Mouse (Mus musculus) natural killer cell, adult 2 months (primary cell): Measurements from ENCODE around the gene Edil3.
"Not testable (repeated sequence)": the region's sequence is repeated elsewhere in the genome, so short reads cannot be mapped to it uniquely, and the experiment has no call there.

ENCODE experiments used
- DNase-seq, 2 experiments: peaks; one replicate each; pipeline ENCODE4 v3.0.0; 2022; ENCODE audit warnings: low spot score in 2 of 2

The Edil3 gene

GRCm38 (mm10) chr13:88972355-88972754 is 151.1 kb downstream of the Edil3 start:
- no peak for DNase-seq

DNA sequence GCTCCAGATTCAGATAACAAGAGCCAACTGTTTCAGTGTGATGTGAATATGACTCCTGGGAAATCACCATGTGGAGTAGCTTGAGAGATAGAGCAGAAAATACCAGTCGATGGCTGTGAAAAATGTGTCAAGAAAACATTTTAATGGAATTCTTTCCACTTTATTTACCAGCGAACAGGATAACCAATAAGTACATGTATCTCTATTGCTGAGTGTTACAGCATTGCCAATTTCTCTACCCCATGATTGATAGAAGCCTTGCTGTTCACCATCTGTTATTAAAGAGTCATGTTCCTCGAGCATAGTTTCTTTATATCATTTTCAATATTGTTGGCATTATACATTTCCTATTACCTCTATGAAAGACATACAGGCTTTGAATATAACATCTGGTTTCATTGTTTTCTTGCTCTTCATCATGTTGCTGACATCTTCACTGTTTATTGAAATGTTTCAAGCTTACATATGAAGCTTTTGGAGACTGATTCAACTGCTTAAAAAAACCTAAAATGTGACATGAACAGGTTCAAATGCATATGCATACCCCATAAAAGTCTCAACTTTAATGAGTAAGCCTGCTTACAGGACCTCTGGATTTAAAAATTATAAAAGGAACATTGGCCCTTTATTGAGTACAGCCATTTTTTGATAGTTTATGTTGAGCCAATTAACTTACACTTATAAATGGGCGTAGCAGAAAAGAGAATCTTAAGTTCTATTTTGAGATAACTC is 186.6 kb downstream of the Edil3 start:
- no peak for DNase-seq

DNA sequence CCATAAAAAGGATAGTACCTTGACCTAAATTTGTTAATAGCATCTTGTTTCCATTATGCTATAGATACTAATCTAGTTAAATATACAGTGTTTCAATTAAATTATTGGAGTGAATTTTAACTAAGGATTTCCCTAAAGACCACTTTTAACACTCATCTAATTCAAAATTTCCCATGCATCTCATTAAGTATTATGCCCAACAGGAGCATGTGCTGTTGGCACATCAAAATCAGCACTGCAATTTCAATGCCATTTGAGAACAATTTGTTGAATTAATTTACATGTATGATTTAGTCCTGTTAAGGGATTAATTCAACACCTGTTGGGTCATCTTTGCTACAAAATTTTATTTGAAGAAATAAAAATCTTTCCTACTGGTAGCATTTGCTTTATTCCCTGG is 191.2 kb downstream of the Edil3 start:
- DNase-seq, result no peak

GRCm38 (mm10) chr13:89029817-89030539 is 208.7 kb downstream of the Edil3 start:
- DNase-seq, result no peak

- DNase-seq, result no peak
Observed at GRCm38 (mm10) chr13:89035711-89036110, 214.4 kb downstream of the Edil3 start.

DNA sequence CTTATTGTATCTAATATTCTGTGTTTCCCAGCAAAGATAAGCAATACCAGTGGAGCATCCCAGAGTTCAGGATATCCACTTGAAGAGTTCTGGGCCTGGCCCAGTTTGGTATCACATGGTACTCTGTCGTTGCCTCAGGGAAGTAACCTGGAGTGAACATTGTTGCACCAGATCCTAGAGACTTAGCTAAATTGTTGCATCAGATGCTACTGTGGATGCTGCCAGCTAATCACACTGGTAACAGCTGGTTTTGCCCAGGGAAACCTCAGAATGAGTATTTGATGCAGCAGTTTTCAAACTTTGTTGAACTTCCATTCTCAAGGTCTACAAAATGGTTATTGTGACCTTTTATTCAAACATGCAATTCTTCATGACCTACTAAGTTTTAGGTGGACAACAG is 220.2 kb downstream of the Edil3 start:
- no peak for DNase-seq

GRCm38 (mm10) chr13:89070132-89070531 is 248.9 kb downstream of the Edil3 start:
- not testable (repeated sequence) for DNase-seq

DNA sequence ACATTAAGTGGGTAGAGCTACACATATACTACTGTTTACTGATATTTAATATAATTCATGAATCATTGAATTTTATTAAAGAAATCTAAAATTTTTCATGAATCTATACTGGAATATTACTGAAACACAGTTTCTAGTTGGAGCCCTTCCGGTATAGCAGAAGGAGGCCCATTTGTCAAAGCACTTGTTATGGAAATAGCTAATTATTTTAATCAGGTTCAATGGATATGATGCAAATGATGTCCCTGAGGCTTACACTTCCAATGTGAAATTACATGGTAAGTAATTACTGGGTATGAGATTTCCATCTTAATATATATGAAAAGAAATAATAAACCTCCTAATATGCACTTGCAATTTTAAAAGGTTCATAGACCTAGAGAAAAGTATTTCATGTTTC is 254.9 kb downstream of the Edil3 start:
- DNase-seq, result no peak

DNA sequence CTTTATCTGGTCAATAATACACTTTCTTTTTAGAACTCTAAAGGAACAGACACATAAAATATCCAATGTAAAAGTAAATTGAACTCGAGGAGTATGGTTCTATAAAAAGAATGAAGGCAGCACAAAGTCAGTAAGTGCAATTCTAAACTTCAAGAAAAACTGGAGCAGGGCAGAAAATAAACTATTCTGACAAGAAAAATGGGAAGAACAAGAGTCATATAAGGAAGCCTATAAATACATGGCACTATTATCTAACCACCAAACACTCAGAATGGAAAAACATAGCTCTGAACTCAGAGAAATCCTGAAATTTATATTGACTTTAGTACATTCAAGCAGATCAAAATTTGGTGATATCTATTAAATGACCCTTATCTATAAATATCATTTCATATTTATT is 284.6 kb downstream of the Edil3 start:
- DNase-seq, result no peak

GRCm38 (mm10) chr13:89117551-89117950 is 296.3 kb downstream of the Edil3 start:
- no peak for DNase-seq

DNA sequence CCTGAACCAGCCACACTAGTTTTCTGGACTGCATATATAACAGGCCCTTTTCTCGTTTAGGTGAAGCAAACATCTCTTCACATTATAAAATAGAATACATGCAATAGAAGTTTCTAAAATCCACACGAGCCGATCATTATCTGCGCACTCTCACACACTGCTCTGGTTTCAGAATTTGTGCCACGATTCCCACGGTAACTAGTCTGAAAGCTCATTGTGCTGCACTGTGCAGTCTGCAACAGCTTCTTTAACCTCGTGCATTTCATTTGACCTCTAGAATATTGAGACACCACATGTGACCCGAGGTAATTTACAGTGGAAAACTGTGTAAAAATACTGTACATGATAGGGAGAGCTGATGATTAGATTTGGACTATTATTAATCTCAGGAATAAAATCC is 298.5 kb downstream of the Edil3 start:
- DNase-seq, result no peak

DNA sequence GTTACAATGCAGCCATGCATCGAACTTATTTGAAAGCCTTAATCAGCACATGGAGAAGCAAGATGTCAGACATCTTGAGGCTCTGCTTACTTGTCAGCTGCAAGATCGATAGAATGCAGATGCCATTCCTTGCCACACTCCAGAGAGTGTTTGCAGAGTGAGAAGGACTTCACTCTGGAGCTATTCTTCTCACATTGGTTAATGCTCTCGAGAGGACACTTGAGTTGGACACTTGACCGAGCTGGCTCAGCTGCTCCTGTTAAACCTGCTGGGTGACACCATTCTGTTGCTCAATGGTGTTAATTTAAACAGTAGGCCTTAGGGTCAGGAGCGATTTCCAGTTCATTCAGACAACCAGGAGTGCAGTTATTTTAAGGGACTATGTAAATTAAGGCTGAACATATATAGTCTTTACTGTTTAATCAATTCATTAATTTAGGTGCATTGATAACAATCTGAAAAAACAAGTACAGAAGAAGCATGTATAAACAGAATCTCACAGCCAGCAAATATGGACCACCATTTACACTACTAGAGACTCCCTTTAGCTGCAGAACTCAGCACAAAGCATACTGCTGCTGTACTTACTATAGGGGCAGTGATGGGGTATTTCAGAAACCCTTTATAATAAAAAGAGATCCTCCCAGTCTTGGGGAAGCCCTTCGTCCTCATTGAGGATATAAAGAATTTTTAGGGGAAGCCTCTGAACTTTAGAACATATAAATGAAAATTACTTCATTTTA is 301.4 kb downstream of the Edil3 start:
- no peak for DNase-seq

GRCm38 (mm10) chr13:89123396-89123795 is 302.1 kb downstream of the Edil3 start:
- DNase-seq, result no peak

DNA sequence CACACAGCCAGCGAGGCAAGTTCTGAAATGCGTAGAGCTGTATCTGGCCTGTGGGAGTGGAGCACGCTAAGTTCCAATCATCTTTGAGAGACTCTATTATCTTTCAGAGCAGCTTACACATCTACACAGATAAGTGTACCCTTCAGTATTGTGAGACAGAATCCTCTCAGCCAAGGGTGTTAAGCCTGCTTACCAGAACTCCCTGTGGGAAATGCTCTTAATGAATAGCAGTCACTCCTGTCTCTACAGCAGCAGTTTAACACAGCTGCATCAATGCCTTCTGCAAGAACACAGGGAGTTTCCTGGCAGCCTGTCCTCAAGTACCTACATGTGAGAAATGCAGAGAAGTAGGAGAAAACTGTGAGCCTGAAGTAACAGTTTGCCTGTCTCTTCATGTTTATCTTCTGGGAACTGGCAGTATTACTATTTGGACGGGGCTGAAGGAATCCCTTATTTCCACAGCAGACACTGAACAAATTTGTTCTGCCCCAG is 324.8 kb downstream of the Edil3 start:
- DNase-seq, result no peak

- DNase-seq, result no peak
Observed at GRCm38 (mm10) chr13:89151878-89152277, 330.6 kb downstream of the Edil3 start.

- no peak for DNase-seq
Observed at GRCm38 (mm10) chr13:89167960-89168359, 346.7 kb downstream of the Edil3 start.

DNA sequence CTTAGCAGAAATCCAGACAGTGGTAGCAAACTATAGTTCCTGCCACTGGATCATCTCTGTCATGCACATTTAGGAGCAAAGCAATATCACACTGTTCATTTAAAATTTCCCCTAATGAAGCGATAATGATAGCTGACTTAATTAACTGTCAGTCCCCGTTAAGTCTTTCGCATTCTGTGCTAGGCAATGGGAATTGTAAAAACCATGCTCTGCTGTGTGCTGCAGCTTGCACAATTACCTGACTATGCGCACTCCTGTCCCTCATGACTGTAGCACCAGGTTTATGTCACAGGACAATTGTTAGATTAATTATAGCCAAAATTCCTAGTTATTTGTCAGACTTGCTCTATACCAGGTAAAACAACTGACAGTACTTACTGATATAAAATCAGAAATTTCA is 348.8 kb downstream of the Edil3 start:
- no peak for DNase-seq

- no peak for DNase-seq
Observed at GRCm38 (mm10) chr13:89175154-89175553, 353.9 kb downstream of the Edil3 start.

- no peak for DNase-seq
Observed at GRCm38 (mm10) chr13:89189051-89189450, 367.8 kb downstream of the Edil3 start.

DNA sequence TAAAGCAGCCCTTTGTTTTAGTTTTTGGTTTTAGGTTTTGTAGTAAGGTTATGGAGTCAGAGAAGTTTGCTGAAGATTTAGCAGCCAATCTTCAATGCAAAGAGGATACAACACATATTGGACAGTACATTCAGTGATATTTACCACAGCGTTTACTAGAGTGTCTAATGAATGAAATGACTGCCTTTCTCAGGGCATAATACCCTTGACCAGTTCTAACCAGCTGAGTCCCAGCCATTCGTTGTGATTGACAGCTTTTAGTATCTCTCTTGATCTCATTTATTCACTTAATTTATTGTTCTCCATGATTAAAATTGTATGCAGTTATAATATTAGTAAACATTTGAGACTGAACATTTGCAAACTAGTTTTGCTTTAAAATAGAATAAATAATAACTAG is 375.7 kb downstream of the Edil3 start:
- DNase-seq, result no peak

GRCm38 (mm10) chr13:89199275-89199674 is 378.0 kb downstream of the Edil3 start:
- no peak for DNase-seq

GRCm38 (mm10) chr13:89238104-89238503 is 416.8 kb downstream of the Edil3 start:
- no peak for DNase-seq
